Mouse (Mus musculus) kidney, postnatal 36 days (tissue): ENCODE data around the gene Maml3.
A peak's percentile ranks its signal among the peaks of the same experiment; 100 is the strongest.

Experiments used
- DNase-seq, 2 experiments: peaks; one replicate each; pipeline ENCODE4 v3.0.0; 2021 to 2022; ENCODE audit warnings: mixed read lengths in 2 of 2

Gene Maml3

DNA sequence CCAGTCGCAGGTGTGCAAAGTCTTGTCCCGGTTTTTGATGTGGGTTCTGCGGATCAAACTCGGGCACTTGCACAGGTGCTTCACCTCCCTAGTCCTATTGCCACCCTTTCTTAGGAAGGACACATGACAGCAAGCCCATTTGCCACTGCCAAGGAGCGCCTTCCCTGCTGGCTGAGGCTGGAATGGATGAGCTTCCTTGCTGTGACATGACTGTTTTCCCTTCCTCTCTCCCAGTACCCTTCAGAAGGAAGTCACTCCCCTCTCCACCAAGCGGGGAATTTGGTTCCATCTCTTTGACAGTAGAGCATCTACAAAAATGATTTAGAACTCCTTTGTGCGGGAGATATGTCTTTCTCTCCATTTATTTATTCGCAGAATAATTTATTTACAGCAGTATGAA is 155.2 kb downstream of the Maml3 start:
- no peak for DNase-seq

DNA sequence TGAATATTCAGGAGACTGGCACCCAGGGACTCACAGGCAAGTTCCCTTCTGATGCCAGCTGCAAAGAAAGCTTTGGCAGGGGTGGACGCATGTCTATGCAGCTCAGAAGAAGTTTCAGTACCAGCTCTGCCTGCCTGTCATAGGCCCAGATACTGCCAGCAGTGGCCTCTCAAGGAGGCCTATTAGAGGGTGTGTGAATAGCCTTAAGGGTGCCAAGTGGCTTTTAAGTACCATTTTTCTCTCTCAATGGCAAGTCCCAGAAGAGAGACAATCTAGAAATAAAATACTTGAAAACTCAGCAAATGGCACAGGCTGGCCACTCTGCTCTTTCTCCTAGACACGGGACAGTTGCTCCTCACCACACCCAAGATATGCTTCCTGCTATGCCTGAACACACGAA is 157.7 kb downstream of the Maml3 start:
- no peak for DNase-seq

DNA sequence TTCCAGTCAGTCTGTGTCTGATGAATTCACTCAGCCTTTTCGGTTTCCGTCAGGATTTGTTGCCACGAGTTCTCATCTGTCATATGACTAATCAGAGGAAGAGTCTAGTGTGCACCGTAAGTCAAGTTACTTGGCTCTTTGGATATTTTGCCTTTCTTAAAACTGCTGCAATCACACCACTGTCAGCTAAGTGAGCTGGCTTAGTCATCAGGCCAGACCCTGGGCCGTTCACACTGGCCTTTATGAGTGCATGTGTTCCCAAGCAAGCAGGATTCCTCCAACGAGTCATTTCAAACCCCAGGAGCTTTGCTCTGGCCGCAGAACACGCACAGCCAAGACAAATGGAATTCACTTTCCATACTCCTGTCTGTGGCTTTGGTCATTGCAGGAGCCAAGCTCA is 161.2 kb downstream of the Maml3 start:
- no peak for DNase-seq

DNA sequence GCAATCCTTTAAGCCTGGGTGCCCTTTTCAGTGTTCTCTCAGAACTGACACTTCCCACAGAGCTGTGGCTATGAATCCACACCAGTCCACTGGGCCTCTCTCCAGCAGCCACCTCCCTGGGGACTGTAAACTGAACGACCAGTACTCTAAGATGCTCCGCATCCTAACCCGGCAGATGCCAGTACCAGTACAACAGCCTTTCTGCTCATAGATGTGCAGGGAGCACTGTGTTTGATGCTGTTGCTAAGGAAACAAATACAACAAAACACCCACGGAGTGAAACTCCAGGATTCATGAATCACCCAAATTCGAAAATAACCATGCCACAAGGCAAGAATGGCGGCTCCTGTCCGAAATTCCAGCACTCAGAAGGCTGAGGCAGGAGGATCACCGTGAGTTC is 163.1 kb downstream of the Maml3 start:
- peak in 1 of 2 experiments; percentile 21 for DNase-seq

DNA sequence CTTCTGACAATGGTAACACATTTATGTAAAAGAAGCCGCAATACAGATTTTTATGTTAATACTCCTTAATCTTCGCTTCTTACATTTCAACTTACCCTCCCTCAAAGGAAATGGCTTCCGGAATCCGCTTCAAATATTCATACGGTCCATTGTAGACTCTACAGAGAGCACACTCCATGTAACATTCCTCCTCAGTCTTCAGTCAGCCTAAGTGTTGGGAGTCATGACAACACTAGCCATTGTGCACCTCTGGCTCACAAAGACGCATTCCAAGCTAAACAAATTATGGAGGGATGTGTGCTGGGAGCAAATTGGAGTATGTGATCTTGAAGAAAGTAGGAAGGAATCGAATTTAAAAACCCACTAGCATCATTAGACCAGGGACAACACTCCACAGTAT is 165.0 kb downstream of the Maml3 start:
- DNase-seq: no peak

DNA sequence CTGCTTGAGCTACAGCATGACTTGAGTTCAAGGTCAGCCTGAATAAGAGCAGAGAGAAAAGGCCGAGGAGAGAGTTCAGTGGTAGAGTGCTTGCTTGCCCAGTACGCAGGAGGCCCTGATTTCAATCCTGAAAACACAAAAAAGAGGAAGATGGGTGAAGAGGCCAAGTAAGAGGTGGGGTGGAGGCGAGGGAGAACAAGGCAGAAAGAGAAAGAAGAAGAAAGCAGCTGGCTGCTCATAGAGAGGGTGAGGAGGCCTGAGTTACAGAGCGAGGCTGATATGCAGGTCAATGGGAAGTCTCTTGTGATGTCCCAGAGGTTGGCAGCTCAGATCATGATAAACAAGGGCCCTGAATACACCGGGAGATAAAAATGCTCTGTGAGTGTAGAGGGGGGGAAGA is 165.8 kb downstream of the Maml3 start:
- no peak for DNase-seq

DNA sequence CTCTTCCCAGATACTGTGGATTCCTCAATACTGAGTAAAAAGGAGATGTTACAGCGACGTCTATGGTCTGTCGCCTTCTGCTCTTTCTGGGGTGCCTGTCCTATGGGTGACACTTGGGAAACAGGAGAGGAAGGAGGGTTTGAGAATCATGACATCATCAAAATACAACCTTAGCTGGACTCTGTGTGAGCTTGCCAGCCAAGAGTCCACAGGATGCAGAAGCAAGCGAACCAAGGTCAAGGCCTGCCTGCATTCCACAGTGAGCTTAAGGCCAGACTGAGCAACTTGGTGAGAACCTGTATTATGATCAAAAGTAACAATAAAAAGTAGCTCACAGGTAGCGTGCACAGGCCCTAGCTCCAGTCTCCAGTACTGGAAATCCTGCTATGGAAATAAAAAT is 167.7 kb downstream of the Maml3 start:
- DNase-seq: no peak

DNA sequence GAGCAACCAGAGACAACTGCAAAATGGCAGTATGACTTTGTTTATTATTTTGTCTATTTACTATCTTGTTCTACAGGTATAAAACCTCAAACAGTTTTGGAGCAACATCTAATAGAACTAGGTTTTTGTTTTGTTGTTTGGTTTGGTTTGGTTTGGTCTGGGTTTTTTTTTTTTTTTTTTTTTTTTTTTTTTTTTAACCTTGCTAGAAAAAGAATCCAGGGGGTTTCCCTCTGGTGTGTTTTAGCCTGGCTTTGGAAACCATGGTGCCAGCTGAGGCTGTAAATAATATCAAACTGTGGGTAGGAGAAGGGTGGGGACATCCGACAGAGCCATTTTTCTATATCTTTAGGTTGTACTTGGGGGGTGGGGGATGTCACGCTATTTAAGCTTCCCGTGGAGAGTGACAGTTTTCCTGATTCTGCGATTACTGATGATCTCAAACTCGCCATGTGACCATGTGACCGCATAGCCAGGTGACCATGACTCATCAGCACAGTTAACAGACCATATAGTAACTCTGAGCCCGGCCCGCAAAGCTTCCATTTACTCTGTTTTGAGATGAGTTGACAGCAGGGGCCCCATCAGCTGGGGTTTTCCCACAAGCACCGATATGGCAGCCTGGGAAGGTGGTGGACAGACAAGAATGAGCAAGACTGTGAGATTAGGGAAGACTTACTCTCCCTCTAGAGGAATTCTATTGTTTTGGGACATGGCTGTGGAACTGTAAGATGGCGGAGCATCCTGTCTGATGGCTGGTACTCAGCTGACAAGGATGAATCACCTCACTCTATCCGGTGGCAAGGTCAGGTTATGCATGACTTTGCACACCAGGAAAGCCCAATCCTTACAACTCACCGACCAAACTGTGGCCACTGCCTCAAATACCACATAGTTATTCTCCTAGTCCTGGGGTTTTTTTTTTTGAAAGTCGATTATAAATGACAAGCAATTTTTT is 170.1 kb downstream of the Maml3 start:
- DNase-seq: no peak

DNA sequence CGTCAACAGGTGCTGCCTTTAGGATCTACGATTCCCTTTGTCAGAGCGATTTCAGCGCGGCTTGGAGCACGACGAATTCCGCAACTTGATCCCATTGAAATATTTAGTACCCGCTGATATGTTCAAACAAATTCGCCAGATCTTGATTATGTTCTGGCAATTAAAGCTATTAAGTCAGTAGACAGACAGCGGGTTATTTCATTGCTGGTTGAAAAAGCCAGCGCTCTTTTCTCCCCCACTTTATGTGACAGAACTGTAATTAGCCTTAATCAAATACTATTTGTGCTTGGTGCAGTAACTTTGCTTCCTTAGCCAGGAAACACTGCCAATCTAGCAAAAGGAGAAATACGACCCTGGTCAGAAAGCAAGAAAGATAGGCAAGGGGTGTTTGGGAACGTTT is 176.7 kb downstream of the Maml3 start:
- no peak for DNase-seq

DNA sequence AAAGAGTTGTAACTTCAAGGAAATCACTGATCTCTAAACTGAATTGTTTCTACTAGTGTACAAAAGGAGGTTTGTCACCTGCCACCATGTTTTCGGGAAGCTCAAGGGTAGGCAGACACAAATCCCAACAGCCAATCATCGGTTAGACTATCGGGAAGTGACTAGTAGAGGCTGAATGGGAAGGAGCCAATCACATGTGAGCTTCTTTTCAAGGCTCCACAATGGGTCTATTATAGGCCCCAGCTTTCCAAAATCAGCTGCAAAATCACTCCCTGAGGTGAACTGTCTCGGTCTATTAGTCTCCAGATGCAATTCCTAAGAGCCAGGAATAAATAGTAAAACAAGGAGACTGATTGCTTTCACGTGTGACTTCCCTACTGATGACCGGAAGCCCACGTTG is 177.3 kb downstream of the Maml3 start:
- no peak for DNase-seq

DNA sequence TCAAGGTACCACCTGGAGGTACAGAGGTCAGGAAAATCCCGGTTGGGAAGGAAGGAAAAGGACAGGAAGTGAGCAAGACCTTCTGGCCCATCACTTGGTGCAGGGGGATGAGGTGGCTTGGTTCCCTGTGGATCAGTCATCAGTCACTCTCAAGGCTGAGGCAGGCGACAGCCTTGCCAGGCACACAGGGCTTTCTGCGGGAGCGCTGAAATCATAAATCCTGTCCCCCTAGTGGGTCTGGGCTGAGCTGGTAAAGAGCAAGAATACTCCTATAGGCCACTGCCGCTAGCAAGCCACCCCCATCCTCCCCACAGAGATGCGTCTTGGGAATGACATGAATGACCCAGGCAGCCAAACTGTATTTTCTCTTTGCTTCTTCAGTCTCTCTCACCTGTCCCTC is 177.8 kb downstream of the Maml3 start:
- DNase-seq: no peak

DNA sequence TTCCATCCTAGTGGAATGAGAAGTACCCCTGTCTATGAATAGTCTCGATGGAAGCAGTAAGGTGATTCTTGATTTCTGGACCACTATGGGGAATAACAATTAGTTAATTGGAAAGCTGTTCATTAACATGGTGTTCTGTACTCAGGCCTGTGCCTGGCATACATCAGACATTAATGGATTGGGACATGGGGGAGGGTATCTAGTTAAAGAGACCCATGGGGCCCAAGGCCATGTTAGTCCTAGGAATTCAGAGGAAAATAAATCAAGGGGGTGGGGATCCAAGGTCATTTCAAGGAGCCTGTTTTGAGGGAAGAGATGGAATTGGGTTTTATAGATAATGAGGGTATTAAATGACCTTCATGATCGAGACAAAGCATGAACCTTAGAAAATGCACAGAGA is 179.1 kb downstream of the Maml3 start:
- DNase-seq: peak in 1 of 2 experiments; percentile 45

DNA sequence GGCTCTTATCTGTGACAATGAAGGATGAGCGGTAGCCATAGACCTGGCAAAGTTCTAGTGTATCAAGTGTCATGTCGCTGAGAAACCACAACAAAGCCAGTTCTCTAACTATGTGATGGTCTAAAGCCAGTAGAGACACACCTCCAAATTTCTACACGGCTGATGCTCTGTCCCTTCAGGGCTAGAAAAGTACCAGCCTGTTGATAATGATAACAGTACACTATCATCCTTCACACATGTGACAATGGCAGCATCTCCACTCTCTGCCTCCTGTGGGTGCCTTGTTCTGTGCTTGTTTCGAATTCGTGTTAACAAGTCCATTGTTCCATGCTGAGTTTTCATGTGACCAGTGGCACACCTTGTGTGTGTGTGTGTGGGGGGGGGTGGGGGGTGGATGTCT is 180.2 kb downstream of the Maml3 start:
- DNase-seq: no peak

DNA sequence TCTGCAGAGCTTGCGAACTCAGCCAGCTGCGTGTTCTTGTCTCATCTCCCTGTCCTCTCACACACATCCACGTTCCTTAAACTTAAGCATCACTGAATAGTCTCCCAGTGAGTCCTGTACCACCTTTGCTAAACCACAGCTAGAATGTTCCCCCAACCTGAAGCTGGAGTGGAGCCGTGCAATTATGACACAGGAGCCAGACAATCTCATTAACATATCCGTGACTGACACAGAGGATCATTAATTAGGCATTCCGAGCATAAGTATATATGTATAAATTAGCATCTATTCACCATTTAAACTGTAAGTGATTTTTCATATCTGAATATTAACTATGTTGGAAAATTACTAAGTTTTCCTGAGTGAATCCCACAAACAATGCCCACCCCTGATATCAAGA is 181.1 kb downstream of the Maml3 start:
- no peak for DNase-seq

DNA sequence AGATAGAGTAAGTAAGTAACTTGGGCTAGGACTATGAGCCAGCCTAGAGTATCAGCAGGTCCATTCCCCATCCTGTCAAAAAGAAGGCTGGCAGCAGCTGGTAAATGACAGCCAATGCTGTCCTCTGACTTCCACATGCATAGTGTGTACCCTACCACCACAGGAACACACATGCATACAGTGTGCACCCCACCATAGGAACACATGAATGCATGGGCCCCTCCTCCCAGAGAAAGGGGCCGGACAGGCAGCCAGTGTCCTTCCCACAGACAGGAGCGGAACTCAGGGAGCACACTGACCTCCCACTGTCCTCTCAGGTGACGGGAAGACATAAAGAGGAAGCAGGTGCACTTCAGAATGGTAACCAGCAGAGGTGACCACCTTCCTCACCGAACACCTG is 188.0 kb downstream of the Maml3 start:
- DNase-seq: peak in 1 of 2 experiments; percentile 9

DNA sequence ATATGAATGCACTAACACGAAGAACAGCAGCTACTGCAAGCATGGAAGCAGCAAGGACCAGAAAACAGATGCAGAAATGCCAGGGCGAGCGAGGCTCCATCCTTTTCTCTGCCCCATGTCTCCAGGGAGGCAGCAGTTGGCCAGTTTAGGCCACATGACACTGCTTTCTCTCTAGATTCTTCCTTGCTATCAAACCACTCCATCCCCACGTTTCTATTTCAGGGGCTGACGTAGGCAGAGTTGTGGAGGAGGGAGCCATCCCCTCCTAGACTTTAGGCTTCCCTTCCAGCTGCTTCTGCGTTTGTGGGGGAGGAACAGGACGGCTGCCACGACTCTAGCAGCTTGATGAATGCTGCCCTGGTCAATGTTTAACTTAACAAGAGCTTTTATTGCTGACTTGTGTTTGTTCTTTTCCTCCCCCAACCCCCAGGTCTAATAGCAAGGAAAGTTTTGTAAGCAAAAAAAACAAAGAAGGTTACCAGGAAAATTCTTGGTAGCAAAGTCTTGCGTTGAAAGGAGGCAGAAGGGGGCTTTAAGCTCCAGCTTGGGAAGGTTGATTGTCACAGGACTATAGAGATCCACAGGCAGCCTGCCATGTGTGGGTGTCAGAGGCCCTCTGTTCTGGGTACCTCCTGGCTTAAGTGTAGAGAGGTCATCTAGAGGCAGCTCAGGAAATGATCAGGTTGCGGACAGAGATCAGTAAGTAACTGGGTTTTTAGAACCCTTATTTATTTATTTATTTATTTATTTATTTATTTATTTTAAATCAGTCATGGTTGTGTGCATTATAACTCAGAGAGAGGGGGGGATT is 188.6 kb downstream of the Maml3 start:
- peak; percentile 69 to 89 for DNase-seq

DNA sequence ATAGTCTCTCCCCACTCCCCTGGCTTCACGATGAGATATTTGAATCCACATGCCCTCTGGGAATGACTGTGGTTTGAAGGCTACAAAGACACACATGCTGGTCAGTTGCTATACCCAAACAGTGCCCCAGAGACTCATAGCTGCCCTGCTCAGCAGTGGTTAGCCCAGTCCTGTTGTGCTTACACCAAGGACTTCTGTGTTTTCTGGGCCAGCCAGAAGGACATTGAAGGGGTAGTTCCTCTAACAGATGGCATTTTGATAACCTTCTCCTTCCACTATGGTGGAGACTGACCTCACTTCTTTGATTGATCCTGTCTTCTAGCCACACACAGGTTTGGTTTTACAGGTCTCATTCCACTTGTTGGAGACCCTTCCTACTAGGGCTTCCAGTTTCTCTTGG is 189.5 kb downstream of the Maml3 start:
- no peak for DNase-seq

DNA sequence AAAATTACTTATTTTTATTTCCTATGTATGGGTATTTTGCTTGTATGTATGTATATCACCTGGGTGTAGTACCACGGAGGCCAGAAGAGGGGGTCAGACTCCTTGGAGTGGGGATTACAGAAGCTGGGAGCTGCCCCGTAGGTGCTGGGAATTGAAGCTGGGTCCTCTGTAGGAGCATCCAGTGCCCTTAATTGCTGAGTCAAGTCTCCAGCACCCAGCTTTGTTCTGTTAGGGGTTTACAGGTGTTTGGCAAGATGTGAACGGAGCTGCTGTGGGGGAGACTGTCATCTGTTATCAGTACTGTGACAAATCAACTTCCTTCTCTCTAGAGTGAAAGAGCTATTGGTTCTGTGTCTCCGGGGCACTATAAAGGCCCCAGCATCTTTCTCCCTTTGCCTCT is 190.0 kb downstream of the Maml3 start:
- DNase-seq: no peak

DNA sequence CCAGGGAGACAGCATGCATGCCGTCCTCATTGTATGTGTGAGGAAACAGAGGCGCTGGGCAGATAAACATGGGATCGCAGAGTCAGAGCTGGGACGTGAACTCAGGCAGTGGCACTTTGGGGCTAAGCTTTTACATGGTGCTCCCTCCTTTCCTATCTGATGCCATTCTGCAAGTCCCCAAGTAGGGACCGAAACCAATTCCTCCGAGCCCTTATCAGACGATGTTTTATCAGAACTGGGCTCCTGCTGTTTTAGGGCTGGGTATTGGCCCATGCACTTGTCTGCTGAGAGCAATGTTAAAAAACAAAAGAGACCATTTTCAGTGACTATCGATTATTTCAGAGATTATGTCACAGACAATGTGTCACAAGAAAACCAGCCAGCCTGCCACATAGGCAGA is 191.4 kb downstream of the Maml3 start:
- DNase-seq: no peak

DNA sequence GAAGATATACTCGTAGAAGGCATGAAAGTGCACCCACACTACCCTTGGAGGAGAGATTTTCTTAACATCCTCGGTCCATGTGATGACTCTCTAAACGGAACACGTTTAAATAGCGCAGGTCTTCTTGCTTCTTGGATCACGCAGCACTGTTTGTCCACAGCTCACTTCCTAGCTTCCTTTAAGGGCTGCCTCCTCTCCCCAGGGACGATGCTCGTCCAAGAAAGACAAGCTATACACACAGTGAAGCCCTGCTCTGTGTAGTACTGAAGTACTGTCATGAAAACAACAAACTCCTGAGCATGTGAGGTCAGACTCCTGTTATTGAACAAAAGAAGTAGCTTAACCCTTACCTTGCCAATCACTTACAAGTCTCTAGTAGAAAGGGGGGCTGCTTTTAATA is 192.7 kb downstream of the Maml3 start:
- DNase-seq: peak in 1 of 2 experiments; percentile 56

DNA sequence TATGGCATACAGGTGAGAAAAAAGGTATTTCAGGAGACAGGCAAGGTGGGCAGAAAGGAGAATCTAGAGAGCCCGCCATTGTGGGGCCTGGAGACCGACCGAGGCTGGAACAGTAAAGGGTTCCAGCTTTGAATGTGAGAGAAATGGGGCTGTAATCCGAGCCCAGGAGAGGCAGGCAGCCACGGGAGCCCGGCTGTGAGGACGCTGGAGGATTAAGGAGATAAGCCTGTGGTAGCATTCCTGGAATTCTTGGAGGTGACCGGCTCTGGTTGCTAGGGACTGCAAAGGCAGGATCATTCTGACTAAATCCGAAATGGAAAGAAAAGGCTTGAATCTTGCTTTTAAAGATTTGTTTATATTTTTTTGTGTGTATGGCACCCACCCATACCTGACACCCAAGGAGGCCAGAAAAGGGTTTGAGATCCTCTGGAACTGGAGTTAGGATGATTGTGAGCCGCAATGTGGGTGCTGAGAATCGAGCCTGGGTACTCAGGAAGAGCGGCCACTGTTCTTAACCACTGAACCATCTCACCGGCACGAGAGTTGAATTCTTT is 196.4 kb downstream of the Maml3 start:
- DNase-seq: peak in 1 of 2 experiments; percentile 19

DNA sequence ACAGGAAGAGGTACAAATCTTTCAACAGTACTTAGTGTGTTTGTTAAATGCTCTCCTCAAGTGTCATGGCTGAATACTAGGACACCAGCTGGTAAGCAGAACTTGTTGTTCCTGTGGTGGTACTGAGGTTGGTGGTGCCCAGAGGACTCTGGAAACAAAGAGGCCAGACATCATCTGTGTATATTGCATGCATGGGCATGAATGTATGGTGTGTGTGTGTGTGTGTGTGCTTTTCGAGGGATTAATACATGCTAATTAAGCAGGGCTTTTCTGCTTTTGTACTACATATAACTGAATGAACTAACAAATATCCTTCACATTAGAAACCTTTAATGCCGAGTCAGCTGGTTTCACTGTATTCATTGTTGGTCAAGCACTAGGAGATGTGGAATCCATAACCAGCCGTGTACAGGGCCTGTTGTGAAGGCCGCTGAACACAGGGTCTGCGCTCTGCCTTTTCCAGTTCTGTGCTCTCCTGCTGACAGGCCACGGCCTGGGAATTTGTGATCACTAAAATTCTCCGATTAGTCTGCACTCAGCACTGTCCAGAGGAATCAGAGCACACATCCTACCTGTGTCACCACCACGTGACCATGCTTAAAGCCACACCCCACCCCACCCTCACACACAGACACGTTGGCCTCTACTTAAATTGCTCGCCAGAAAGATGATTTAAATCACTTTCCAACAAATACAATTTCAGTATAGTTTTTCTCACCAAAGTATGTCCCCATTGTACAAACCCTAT is 197.6 kb downstream of the Maml3 start:
- no peak for DNase-seq

DNA sequence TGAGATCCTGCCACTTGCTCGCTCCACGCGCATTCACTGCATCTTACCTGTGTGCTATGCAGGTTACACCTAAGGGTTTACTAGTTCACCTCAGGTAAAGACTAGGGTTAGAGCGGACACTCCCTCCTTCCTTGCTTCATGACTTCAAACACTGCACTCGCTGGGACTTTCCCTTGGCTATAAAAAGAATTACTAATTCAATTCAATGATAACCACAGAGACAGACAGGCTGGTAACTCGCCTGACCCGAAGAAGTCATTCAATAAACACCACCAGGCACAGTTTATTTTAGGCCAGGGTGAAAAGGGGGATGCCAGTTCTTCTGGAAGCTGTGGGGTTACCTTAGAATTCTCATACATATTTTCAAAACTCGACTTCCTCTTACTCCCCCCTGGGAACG is 199.0 kb downstream of the Maml3 start:
- DNase-seq: no peak
